In the genomic region with DNA sequence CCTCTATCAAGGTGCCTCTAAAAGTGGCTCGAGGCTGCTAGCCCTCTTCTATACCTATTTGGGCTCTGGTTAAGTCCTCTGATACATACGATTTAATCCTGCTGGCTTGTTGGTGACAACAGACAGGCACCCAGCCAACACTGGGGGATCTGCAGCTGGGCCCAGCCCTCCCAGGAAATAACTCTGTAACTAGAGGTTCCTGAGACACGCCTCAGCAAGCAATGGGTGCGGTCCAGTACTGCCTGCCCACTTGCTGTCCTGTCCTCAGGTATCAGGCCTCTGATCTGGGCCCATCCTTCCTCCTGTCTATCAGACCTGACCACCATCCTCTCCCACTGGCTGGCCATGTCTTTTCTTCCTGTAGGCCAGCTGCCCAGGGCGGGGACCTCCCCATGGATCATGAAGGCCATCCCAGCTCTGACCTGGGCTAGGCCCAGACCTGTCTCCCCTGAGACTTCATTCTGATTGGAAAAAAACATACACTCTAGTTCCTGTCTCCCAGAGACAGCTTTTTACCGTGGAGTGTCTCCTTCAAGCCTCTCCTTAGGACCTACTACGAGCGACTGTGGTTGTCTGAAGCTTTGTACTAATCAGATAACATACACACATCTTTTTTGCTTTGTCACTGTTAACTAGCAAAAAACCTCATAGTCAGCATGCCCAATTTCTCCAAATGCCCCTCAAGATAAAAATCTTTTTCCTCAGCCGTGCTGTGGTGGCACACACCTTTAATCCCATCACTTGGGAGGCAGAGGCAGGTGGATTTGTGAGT, we compare ENCODE assay signal across 12 mouse cellular contexts. TPM values are rescaled to one million over a fixed set of nuclear protein-coding genes. Genes with fewer than 3 reads are reported as not detected.
DNase-seq lines count a peak whose midpoint lies in the region; ATAC-seq and TF ChIP-seq lines count a peak whose summit lies in the region.
"Had no signal": no experiment of that assay in that cellular context is flagged by ENCODE, and none has a peak within 500 bp of the region (broad histone marks: within the 10 kb centered on the region; RNA-seq: fewer than 3 reads in every experiment).

No protein-coding gene starts in this region.

- peak; percentile 41 to 47 for DNase-seq in heart, adult 9 months (ENCODE audit: low spot score in 2 of 2)
- peak; percentile 72 for DNase-seq in stomach, postnatal 0 days (ENCODE audit: low spot score)
- no peak for DNase-seq in ovary, adult 18-20 months (ENCODE audit: low spot score)
- DNase-seq in right cerebral cortex, adult 18-20 months = no peak
- DNase-seq: cerebellum, adult 8-10 months had no signal

- 84% methylated on average over 9 of the region's 9 CpGs for WGBS in neural tube, embryonic 13.5 days
- 78% methylated on average over 9 of the region's 9 CpGs for WGBS in neural tube, embryonic 15.5 days
- 23% methylated on average over 9 of the region's 9 CpGs for WGBS in liver, embryonic 12.5 days (ENCODE audit: insufficient replicate concordance)
- 48% methylated on average over 9 of the region's 9 CpGs for WGBS in stomach, postnatal 0 days

- TF ChIP-seq EP300 in stomach, postnatal 0 days (optimal IDR thresholded peaks at IDR 0.05) = no peak

- no peak overlapping the region for H3K27ac ChIP-seq in neural tube, embryonic 13.5 days (replicated peaks)
- H3K27ac ChIP-seq in neural tube, embryonic 15.5 days (replicated peaks) = no peak overlapping the region
- peak overlapping the region; percentile 98 for H3K27ac ChIP-seq in liver, embryonic 12.5 days
- 0 out of 2 replicates have a peak overlapping the region, but pooled peaks have one; percentile 35 for H3K27ac ChIP-seq in stomach, postnatal 0 days (replicated peaks)

- H3K9me3 ChIP-seq in neural tube, embryonic 13.5 days = no peaks in the 10 kb centered on the region
- no peaks in the 10 kb centered on the region for H3K9me3 ChIP-seq in neural tube, embryonic 15.5 days (replicated peaks)
- H3K9me3 ChIP-seq in liver, embryonic 12.5 days (replicated peaks) = no peaks in the 10 kb centered on the region
- no peaks in the 10 kb centered on the region for H3K9me3 ChIP-seq in stomach, postnatal 0 days (ENCODE audit: control insufficient read depth, low read length)

- H3K9ac ChIP-seq in neural tube, embryonic 13.5 days = 0 out of 2 replicates have a peak overlapping the region, but pooled peaks have one; percentile 12
- no peak overlapping the region for H3K9ac ChIP-seq in neural tube, embryonic 15.5 days (replicated peaks)
- H3K9ac ChIP-seq in liver, embryonic 12.5 days = peak overlapping the region; percentile 97
- H3K9ac ChIP-seq in stomach, postnatal 0 days (ENCODE audit: low read length) = no peak overlapping the region

- H3K27me3 ChIP-seq in neural tube, embryonic 13.5 days = peaks cover 23% of the 10 kb centered on the region
- H3K27me3 ChIP-seq in neural tube, embryonic 15.5 days (replicated peaks) = 0 out of 2 replicates have a peak, but pooled peaks cover 11% of the 10 kb centered on the region
- H3K27me3 ChIP-seq in liver, embryonic 12.5 days (replicated peaks) = peaks cover 22% of the 10 kb centered on the region
- no peaks in the 10 kb centered on the region for H3K27me3 ChIP-seq in stomach, postnatal 0 days (ENCODE audit: control insufficient read depth, insufficient read depth, low read length)
- H3K27me3 ChIP-seq: Patski had no signal

- no peak overlapping the region for H3K4me3 ChIP-seq in neural tube, embryonic 13.5 days
- no peak overlapping the region for H3K4me3 ChIP-seq in neural tube, embryonic 15.5 days (replicated peaks)
- peak overlapping the region; percentile 35 for H3K4me3 ChIP-seq in liver, embryonic 12.5 days
- no peak overlapping the region for H3K4me3 ChIP-seq in stomach, postnatal 0 days (ENCODE audit: low read depth, low read length)

- TF ChIP-seq CTCF in stomach, postnatal 0 days (IDR thresholded peaks at IDR 0.05; ENCODE audit: low read depth) = no peak

- H3K4me1 ChIP-seq in neural tube, embryonic 13.5 days (replicated peaks) = peaks cover 22% of the 10 kb centered on the region
- H3K4me1 ChIP-seq in neural tube, embryonic 15.5 days = peaks cover 29% of the 10 kb centered on the region
- peaks cover 69% of the 10 kb centered on the region for H3K4me1 ChIP-seq in liver, embryonic 12.5 days
- H3K4me1 ChIP-seq in stomach, postnatal 0 days (replicated peaks; ENCODE audit: control insufficient read depth, insufficient read depth) = peaks cover 14% of the 10 kb centered on the region; the same call in 1 of the 2 replicates

- no peak for ATAC-seq in neural tube, embryonic 13.5 days (ENCODE audit: low read depth)
- ATAC-seq in neural tube, embryonic 15.5 days (ENCODE audit: low FRiP score) = no peak
- ATAC-seq in liver, embryonic 12.5 days = peak; percentile 63
- no peak for ATAC-seq in stomach, postnatal 0 days (ENCODE audit: low FRiP score, low TSS enrichment)
- no peak for ATAC-seq in activated CD4-positive, CD25-positive, alpha-beta regulatory T cell, adult 4 months
- ATAC-seq: forebrain, embryonic 16.5 days; intestine, postnatal 0 days; Patski had no signal

- H3K36me3 ChIP-seq in neural tube, embryonic 13.5 days = no peaks in the 10 kb centered on the region
- H3K36me3 ChIP-seq in neural tube, embryonic 15.5 days = no peaks in the 10 kb centered on the region
- peaks cover 5% of the 10 kb centered on the region for H3K36me3 ChIP-seq in liver, embryonic 12.5 days
- H3K36me3 ChIP-seq in stomach, postnatal 0 days (ENCODE audit: control insufficient read depth, insufficient read depth, low read length) = no peaks in the 10 kb centered on the region

- no peak overlapping the region for H3K4me2 ChIP-seq in neural tube, embryonic 13.5 days
- no peak overlapping the region for H3K4me2 ChIP-seq in neural tube, embryonic 15.5 days
- peak overlapping the region; percentile 88 for H3K4me2 ChIP-seq in liver, embryonic 12.5 days
- H3K4me2 ChIP-seq in stomach, postnatal 0 days (replicated peaks; ENCODE audit: low read depth) = no peak overlapping the region

RNA-seq across cellular contexts. Expression of gene Slc6a9, which starts 2.2 kb away (rescaled TPM):
- 29.1 and 31.1 TPM in 2 replicates for polyA plus RNA-seq in neural tube, embryonic 13.5 days (2015; fragmentation: Nextera tagmentation; extraction: Ambion mirVana)
- 51.5 and 52.5 TPM in 2 replicates for polyA plus RNA-seq in neural tube, embryonic 15.5 days (2015; fragmentation: Nextera tagmentation; extraction: Ambion mirVana)
- polyA plus RNA-seq in liver, embryonic 12.5 days (2016; fragmentation: Nextera tagmentation; extraction: Ambion mirVana) = 52.8 and 57.8 TPM in 2 replicates
- polyA plus RNA-seq in stomach, postnatal 0 days (2015; fragmentation: Nextera tagmentation; extraction: Ambion mirVana) = 20.6 and 25.2 TPM in 2 replicates
- under 1 TPM in 1 of 2 experiments, not detected in 1; 0.51 TPM for polyA plus RNA-seq in activated CD4-positive, CD25-positive, alpha-beta regulatory T cell, adult 4 months (2017; shearing (Covaris generic))

RNA-seq across cellular contexts. Expression of gene Ccdc24, which starts 40.3 kb away (rescaled TPM):
- 1.7 and 2.5 TPM in 2 replicates for polyA plus RNA-seq in neural tube, embryonic 13.5 days (2015; fragmentation: Nextera tagmentation; extraction: Ambion mirVana)
- polyA plus RNA-seq in neural tube, embryonic 15.5 days (2015; fragmentation: Nextera tagmentation; extraction: Ambion mirVana) = 1.4 and 1.6 TPM in 2 replicates
- 1.7 and 2.0 TPM in 2 replicates for polyA plus RNA-seq in liver, embryonic 12.5 days (2016; fragmentation: Nextera tagmentation; extraction: Ambion mirVana)
- 0.33 and 0.41 TPM in 2 replicates for polyA plus RNA-seq in stomach, postnatal 0 days (2015; fragmentation: Nextera tagmentation; extraction: Ambion mirVana)
- polyA plus RNA-seq in activated CD4-positive, CD25-positive, alpha-beta regulatory T cell, adult 4 months (2017; shearing (Covaris generic)) = not detected

RNA-seq across cellular contexts. Expression of gene B4galt2, which starts 51.2 kb away (rescaled TPM):
- 43.7 and 45.5 TPM in 2 replicates for polyA plus RNA-seq in neural tube, embryonic 13.5 days (2015; fragmentation: Nextera tagmentation; extraction: Ambion mirVana)
- 49.6 and 58.6 TPM in 2 replicates for polyA plus RNA-seq in neural tube, embryonic 15.5 days (2015; fragmentation: Nextera tagmentation; extraction: Ambion mirVana)
- 5.2 and 5.7 TPM in 2 replicates for polyA plus RNA-seq in liver, embryonic 12.5 days (2016; fragmentation: Nextera tagmentation; extraction: Ambion mirVana)
- 11.9 and 12.1 TPM in 2 replicates for polyA plus RNA-seq in stomach, postnatal 0 days (2015; fragmentation: Nextera tagmentation; extraction: Ambion mirVana)
- polyA plus RNA-seq in activated CD4-positive, CD25-positive, alpha-beta regulatory T cell, adult 4 months (2017; shearing (Covaris generic)) = not detected

RNA-seq across cellular contexts. Expression of gene Atp6v0b, which starts 55.0 kb away (rescaled TPM):
- 442 and 475 TPM in 2 replicates for polyA plus RNA-seq in neural tube, embryonic 13.5 days (2015; fragmentation: Nextera tagmentation; extraction: Ambion mirVana)
- 544 and 626 TPM in 2 replicates for polyA plus RNA-seq in neural tube, embryonic 15.5 days (2015; fragmentation: Nextera tagmentation; extraction: Ambion mirVana)
- polyA plus RNA-seq in liver, embryonic 12.5 days (2016; fragmentation: Nextera tagmentation; extraction: Ambion mirVana) = 180 and 198 TPM in 2 replicates
- polyA plus RNA-seq in stomach, postnatal 0 days (2015; fragmentation: Nextera tagmentation; extraction: Ambion mirVana) = 242 and 249 TPM in 2 replicates
- polyA plus RNA-seq in activated CD4-positive, CD25-positive, alpha-beta regulatory T cell, adult 4 months (2017; shearing (Covaris generic)) = 100 to 1,000 TPM in 1 of 2 experiments, 10 to 100 TPM in 1; 75.9 to 111 TPM

RNA-seq across cellular contexts. Expression of gene Dph2, which starts 59.7 kb away (rescaled TPM):
- polyA plus RNA-seq in neural tube, embryonic 13.5 days (2015; fragmentation: Nextera tagmentation; extraction: Ambion mirVana) = 21.3 and 22.0 TPM in 2 replicates
- polyA plus RNA-seq in neural tube, embryonic 15.5 days (2015; fragmentation: Nextera tagmentation; extraction: Ambion mirVana) = 21.3 and 21.8 TPM in 2 replicates
- polyA plus RNA-seq in liver, embryonic 12.5 days (2016; fragmentation: Nextera tagmentation; extraction: Ambion mirVana) = 15.5 and 15.8 TPM in 2 replicates
- 8.1 and 8.6 TPM in 2 replicates for polyA plus RNA-seq in stomach, postnatal 0 days (2015; fragmentation: Nextera tagmentation; extraction: Ambion mirVana)
- polyA plus RNA-seq in activated CD4-positive, CD25-positive, alpha-beta regulatory T cell, adult 4 months (2017; shearing (Covaris generic)) = 10 to 100 TPM; 21.1 to 25.4 TPM

Comparison
In these comparisons a context has a peak if more than half of its experiments do, and no peak if none do; other contexts are left out.
1. H3K9ac ChIP-seq: peak in neural tube, embryonic 13.5 days (single experiment) and liver, embryonic 12.5 days (single experiment); none in neural tube, embryonic 15.5 days (single experiment) and stomach, postnatal 0 days (single experiment).
2. H3K27ac ChIP-seq: peak in liver, embryonic 12.5 days (single experiment) and stomach, postnatal 0 days (single experiment); none in neural tube, embryonic 13.5 days (single experiment) and neural tube, embryonic 15.5 days (single experiment).
3. DNase-seq: peak in heart, adult 9 months (2 of 2) and stomach, postnatal 0 days (single experiment); none in ovary, adult 18-20 months (single experiment) and right cerebral cortex, adult 18-20 months (single experiment).
4. RNA of gene Slc6a9, which starts 2.2 kb away (polyA plus RNA-seq): 52.8 to 57.8 TPM in liver, embryonic 12.5 days, 51.5 to 52.5 TPM in neural tube, embryonic 15.5 days, 29.1 to 31.1 TPM in neural tube, embryonic 13.5 days and 20.6 to 25.2 TPM in stomach, postnatal 0 days; 0.51 TPM in activated CD4-positive, CD25-positive, alpha-beta regulatory T cell, adult 4 months; every median in the first group is over 10 times any median in the second.